Mouse (Mus musculus): ENCODE results near the gene Mgst2. TPM values are rescaled to one million over a fixed set of nuclear protein-coding genes. Genes with fewer than 3 reads are reported as not detected.

The Mgst2 gene
- polyA plus RNA-seq, 1 experiment from 2014 or later: 0.64 TPM

DNA sequence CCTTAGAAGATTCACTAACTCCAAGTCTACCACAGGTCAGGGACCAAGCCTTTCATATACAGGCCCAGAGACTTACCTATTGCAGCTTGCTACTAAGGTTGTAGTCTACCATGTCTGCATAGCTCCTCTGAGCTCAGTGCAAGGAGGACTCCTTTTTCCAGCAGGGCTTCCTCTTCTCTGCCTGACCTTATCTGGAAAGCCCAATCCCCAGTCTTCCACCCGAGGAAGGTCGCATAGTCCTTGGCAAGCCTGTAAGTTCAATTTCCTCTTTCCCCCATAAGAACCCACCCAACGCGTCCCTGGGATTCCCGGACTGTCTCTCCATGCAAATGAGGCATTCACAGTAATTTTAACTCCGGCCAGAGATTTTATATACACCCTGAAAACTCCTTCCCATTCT lies 66.1 kb downstream of the Mgst2 start:
- no peak for ATAC-seq (ENCODE audit: insufficient number of reproducible peaks, low FRiP score, low TSS enrichment, low read depth)
- H3K27me3 ChIP-seq (ENCODE audit: control insufficient read depth, insufficient read depth, low read length): no peaks in the 10 kb centered on the region
- no peak overlapping the region for H3K9ac ChIP-seq (ENCODE audit: low read length)

DNA sequence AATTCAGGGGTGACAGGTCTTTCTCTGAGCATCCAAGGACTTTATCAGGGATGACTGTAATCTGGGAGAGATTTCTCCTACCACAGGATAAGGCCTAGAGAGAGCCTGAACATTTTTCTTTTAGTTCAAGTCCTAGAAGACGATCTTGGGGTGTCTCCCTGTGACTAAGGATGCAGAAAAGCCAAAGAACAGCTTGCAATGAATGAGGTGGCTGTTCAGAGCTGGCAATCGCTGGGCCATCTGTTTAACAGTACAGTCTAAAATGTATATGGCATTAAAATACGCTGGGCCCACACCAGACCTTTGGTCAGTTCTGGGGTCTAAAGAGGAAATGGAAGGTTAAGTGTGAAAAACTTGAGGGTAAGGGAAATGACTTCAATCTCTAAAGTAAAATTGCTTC lies 67.3 kb downstream of the Mgst2 start:
- Histone ChIP-seq H3K36me3 (ENCODE audit: control insufficient read depth, insufficient read depth, low read length) (no peaks in the 10 kb centered on the region), H3K4me2 (ENCODE audit: low read depth, severe bottlenecking) (no peak overlapping the region), H3K4me1 (ENCODE audit: control insufficient read depth, insufficient read depth, low read length) (peaks cover 10% of the 10 kb centered on the region), H3K27ac (replicated peaks; ENCODE audit: low read depth, low read length) (no peak overlapping the region), H3K9me3 (ENCODE audit: control insufficient read depth, low read length) (no peaks in the 10 kb centered on the region), H3K9ac (ENCODE audit: low read length) (no peak overlapping the region), H3K27me3 (ENCODE audit: control insufficient read depth, insufficient read depth, low read length) (no peaks in the 10 kb centered on the region), H3K4me3 (ENCODE audit: low read depth, low read length) (no peak overlapping the region)
- ATAC-seq (ENCODE audit: insufficient number of reproducible peaks, low FRiP score, low TSS enrichment, low read depth) (no peak), DNase-seq (ENCODE audit: low spot score) (no peak)
- 58% methylated on average over 3 of the region's 3 CpGs for WGBS

More for the DNA sequence above, 66.1 kb downstream of the Mgst2 start:
- Histone ChIP-seq H3K4me2 (ENCODE audit: low read depth, severe bottlenecking) (no peak overlapping the region), H3K4me3 (ENCODE audit: low read depth, low read length) (no peak overlapping the region), H3K4me1 (ENCODE audit: control insufficient read depth, insufficient read depth, low read length) (peaks cover 10% of the 10 kb centered on the region), H3K27ac (replicated peaks; ENCODE audit: low read depth, low read length) (no peak overlapping the region), H3K9me3 (ENCODE audit: control insufficient read depth, low read length) (no peaks in the 10 kb centered on the region), H3K36me3 (ENCODE audit: control insufficient read depth, insufficient read depth, low read length) (no peaks in the 10 kb centered on the region)
- no peak for DNase-seq (ENCODE audit: low spot score)
- 89% methylated on average over 6 of the region's 6 CpGs for WGBS

GRCm38 (mm10) chr3:51727968-51728367 lies 67.8 kb downstream of the Mgst2 start:
- no peak for ATAC-seq (ENCODE audit: insufficient number of reproducible peaks, low FRiP score, low TSS enrichment, low read depth)
- no peaks in the 10 kb centered on the region for H3K36me3 ChIP-seq (ENCODE audit: control insufficient read depth, insufficient read depth, low read length)

DNA sequence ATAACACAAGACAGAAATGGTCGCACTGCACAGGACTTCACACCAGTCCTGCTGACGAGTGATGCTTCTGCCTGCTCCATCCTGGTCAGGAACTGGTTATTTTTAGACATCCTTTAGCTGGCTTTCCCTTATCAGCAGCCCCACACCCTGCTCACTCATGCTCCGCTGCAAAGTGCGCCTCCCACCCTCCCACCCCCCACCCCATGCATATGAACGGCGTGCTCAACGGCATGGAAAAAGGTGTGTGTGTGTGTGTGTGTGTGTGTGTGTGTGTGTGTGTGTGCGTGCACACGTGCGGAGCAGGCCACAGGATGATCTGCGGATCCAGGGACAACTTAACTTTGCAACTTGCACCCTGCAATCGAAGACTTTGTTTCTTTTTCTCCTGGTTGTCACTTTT lies 68.3 kb downstream of the Mgst2 start:
- DNase-seq (ENCODE audit: low spot score) (no peak), ATAC-seq (ENCODE audit: insufficient number of reproducible peaks, low FRiP score, low TSS enrichment, low read depth) (no peak)
- H3K4me1 ChIP-seq (ENCODE audit: control insufficient read depth, insufficient read depth, low read length): peaks cover 10% of the 10 kb centered on the region
- H3K4me3 ChIP-seq (ENCODE audit: low read depth, low read length): no peak overlapping the region
- H3K9me3 ChIP-seq (ENCODE audit: control insufficient read depth, low read length): no peaks in the 10 kb centered on the region
- H3K36me3 ChIP-seq (ENCODE audit: control insufficient read depth, insufficient read depth, low read length): no peaks in the 10 kb centered on the region
- 75% methylated on average over 12 of the region's 12 CpGs for WGBS
- H3K27ac ChIP-seq (replicated peaks; ENCODE audit: low read depth, low read length): no peak overlapping the region
- no peak overlapping the region for H3K9ac ChIP-seq (ENCODE audit: low read length)
- H3K27me3 ChIP-seq (ENCODE audit: control insufficient read depth, insufficient read depth, low read length): no peaks in the 10 kb centered on the region
- H3K4me2 ChIP-seq (ENCODE audit: low read depth, severe bottlenecking): no peak overlapping the region

More at GRCm38 (mm10) chr3:51727968-51728367, 67.8 kb downstream of the Mgst2 start:
- H3K4me3 ChIP-seq (ENCODE audit: low read depth, low read length): no peak overlapping the region
- no peak for DNase-seq (ENCODE audit: low spot score)
- no peaks in the 10 kb centered on the region for H3K9me3 ChIP-seq (ENCODE audit: control insufficient read depth, low read length)
- no peak overlapping the region for H3K4me2 ChIP-seq (ENCODE audit: low read depth, severe bottlenecking)
- no peaks in the 10 kb centered on the region for H3K27me3 ChIP-seq (ENCODE audit: control insufficient read depth, insufficient read depth, low read length)
- H3K9ac ChIP-seq (ENCODE audit: low read length): no peak overlapping the region
- H3K4me1 ChIP-seq (ENCODE audit: control insufficient read depth, insufficient read depth, low read length): peaks cover 10% of the 10 kb centered on the region
- WGBS: 33% methylated on average over 8 of the region's 8 CpGs
- no peak overlapping the region for H3K27ac ChIP-seq (replicated peaks; ENCODE audit: low read depth, low read length)

- ATAC-seq (ENCODE audit: insufficient number of reproducible peaks, low FRiP score, low TSS enrichment, low read depth) (no peak), DNase-seq (ENCODE audit: low spot score) (no peak)
- Histone ChIP-seq H3K27ac (replicated peaks; ENCODE audit: low read depth, low read length) (no peak overlapping the region), H3K4me1 (ENCODE audit: control insufficient read depth, insufficient read depth, low read length) (peaks cover 10% of the 10 kb centered on the region), H3K9me3 (ENCODE audit: control insufficient read depth, low read length) (no peaks in the 10 kb centered on the region), H3K36me3 (ENCODE audit: control insufficient read depth, insufficient read depth, low read length) (no peaks in the 10 kb centered on the region), H3K4me3 (ENCODE audit: low read depth, low read length) (no peak overlapping the region), H3K27me3 (ENCODE audit: control insufficient read depth, insufficient read depth, low read length) (no peaks in the 10 kb centered on the region), H3K4me2 (ENCODE audit: low read depth, severe bottlenecking) (no peak overlapping the region), H3K9ac (ENCODE audit: low read length) (no peak overlapping the region)
- WGBS: 73% methylated on average over 14 of the region's 14 CpGs
Observed at GRCm38 (mm10) chr3:51729109-51729918, 69.2 kb downstream of the Mgst2 start.

DNA sequence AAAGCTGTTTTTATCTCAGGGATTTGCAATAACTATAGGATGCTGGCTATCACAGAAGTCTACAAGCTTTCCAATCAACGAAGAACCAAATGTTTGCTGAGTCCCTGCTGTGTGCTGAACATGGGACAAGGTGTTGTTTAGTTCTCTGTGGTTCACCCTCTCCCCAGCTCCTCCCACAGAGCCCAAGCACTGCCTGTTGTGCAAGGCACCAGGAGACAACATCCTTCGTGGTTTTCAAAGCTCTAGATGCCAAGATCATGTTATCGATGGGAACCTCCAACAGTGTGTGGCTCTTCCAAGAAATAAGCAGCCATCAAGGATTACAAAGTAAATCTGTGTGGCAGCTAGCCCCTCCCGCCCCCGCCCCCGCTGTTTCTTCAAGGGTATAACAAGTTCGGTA lies 70.5 kb downstream of the Mgst2 start:
- H3K9ac ChIP-seq (ENCODE audit: low read length): no peak overlapping the region
- H3K9me3 ChIP-seq (ENCODE audit: control insufficient read depth, low read length): no peaks in the 10 kb centered on the region
- ATAC-seq (ENCODE audit: insufficient number of reproducible peaks, low FRiP score, low TSS enrichment, low read depth) (no peak), DNase-seq (ENCODE audit: low spot score) (no peak)
- no peak overlapping the region for H3K27ac ChIP-seq (replicated peaks; ENCODE audit: low read depth, low read length)
- H3K27me3 ChIP-seq (ENCODE audit: control insufficient read depth, insufficient read depth, low read length): no peaks in the 10 kb centered on the region; the same call in 1 of the 2 replicates
- peaks cover 10% of the 10 kb centered on the region for H3K4me1 ChIP-seq (ENCODE audit: control insufficient read depth, insufficient read depth, low read length)
- H3K36me3 ChIP-seq (ENCODE audit: control insufficient read depth, insufficient read depth, low read length): no peaks in the 10 kb centered on the region
- WGBS: 91% methylated on average over 7 of the region's 7 CpGs
- H3K4me3 ChIP-seq (ENCODE audit: low read depth, low read length): no peak overlapping the region
- no peak overlapping the region for H3K4me2 ChIP-seq (ENCODE audit: low read depth, severe bottlenecking)

- Histone ChIP-seq H3K36me3 (ENCODE audit: control insufficient read depth, insufficient read depth, low read length) (no peaks in the 10 kb centered on the region), H3K9me3 (ENCODE audit: control insufficient read depth, low read length) (no peaks in the 10 kb centered on the region), H3K27ac (replicated peaks; ENCODE audit: low read depth, low read length) (no peak overlapping the region), H3K4me3 (ENCODE audit: low read depth, low read length) (no peak overlapping the region), H3K9ac (ENCODE audit: low read length) (no peak overlapping the region), H3K4me2 (ENCODE audit: low read depth, severe bottlenecking) (no peak overlapping the region), H3K27me3 (ENCODE audit: control insufficient read depth, insufficient read depth, low read length) (peaks cover 9% of the 10 kb centered on the region; the same call in 1 of the 2 replicates), H3K4me1 (ENCODE audit: control insufficient read depth, insufficient read depth, low read length) (peaks cover 10% of the 10 kb centered on the region)
- ATAC-seq (ENCODE audit: insufficient number of reproducible peaks, low FRiP score, low TSS enrichment, low read depth) (no peak), DNase-seq (ENCODE audit: low spot score) (no peak)
- WGBS: 94% methylated on average over 16 of the region's 16 CpGs
Observed at GRCm38 (mm10) chr3:51731949-51732636, 71.9 kb downstream of the Mgst2 start.
